Mouse (Mus musculus) C2C12 (cell line): Measurements from ENCODE around the gene Klhl21.

ENCODE experiments used
- MAX ChIP-seq: IDR thresholded peaks from one replicate; pipeline ENCODE4 v1.6.1; 2011; ENCODE audit warnings: mild to moderate bottlenecking, control low read depth
- USF1 ChIP-seq: IDR thresholded peaks from one replicate; pipeline ENCODE4 v1.6.1; 2011; ENCODE audit warnings: low read depth, mild to moderate bottlenecking, control low read depth, moderate library complexity

- TF ChIP-seq MAX (no peak), USF1 (no peak)
These were observed 27.2 kb upstream of the Klhl21 start for GRCm38 (mm10) chr4:151981363-151981762.
